Mouse (Mus musculus): ENCODE data around the gene Mms19.

- TF ChIP-seq POLR2A (IDR thresholded peaks at IDR 0.05; ENCODE audit: extremely low read depth, insufficient read depth, low read length) (no peak), CTCF (IDR thresholded peaks at IDR 0.05; ENCODE audit: low read depth, low read length) (no peak)
Measured at GRCm38 (mm10) chr19:42008586-42008985, 27.6 kb upstream of the Mms19 start.
